Mouse (Mus musculus) erythroid progenitor cell, adult 5-6 weeks (primary cell): ENCODE results near the gene Psmb2. TPM values are rescaled to one million over a fixed set of nuclear protein-coding genes. Genes with fewer than 3 reads are reported as not detected.

Source experiments
- ATAC-seq: replicated peaks from 2 replicates; pipeline ENCODE4 v1.8.0; 2016; ENCODE audit warnings: moderate number of reproducible peaks, mild to moderate bottlenecking, moderate TSS enrichment, inconsistent platforms; ENCODE audit not compliant: poor library complexity, low FRiP score, severe bottlenecking
- total RNA-seq, 2 experiments: library from RNA; stranded (forward) in 1 of 2; stranded (reverse) in 1 of 2; fragments of 150-400 nt in 1 of 2; fragments of 186-747, 209-891 nt in 1 of 2; gene quantifications; 2 replicates each; pipeline versions ENCODE4 v1.2.3 to v1.2.4; 2015 to 2017; ENCODE audit warnings: low replicate concordance in 2 of 2

Psmb2 gene
- total RNA-seq, 2 experiments from 2014 or later: 11.7 to 88.0 TPM

GRCm38 (mm10) chr4:126706630-126707438, 29.4 kb downstream of the Psmb2 start:
- no peak for ATAC-seq

- no peak for ATAC-seq
Observed at GRCm38 (mm10) chr4:126707439-126707826, 30.0 kb downstream of the Psmb2 start.

- no peak for ATAC-seq
Observed at GRCm38 (mm10) chr4:126732111-126732510, 54.7 kb downstream of the Psmb2 start.

GRCm38 (mm10) chr4:126732531-126733380, 55.3 kb downstream of the Psmb2 start:
- no peak for ATAC-seq

GRCm38 (mm10) chr4:126734001-126734603, 56.7 kb downstream of the Psmb2 start:
- ATAC-seq: no peak

- no peak for ATAC-seq
Observed at GRCm38 (mm10) chr4:126734700-126735381, 57.4 kb downstream of the Psmb2 start.

GRCm38 (mm10) chr4:126735382-126736000, 58.1 kb downstream of the Psmb2 start:
- no peak for ATAC-seq

GRCm38 (mm10) chr4:126736001-126736414, 58.6 kb downstream of the Psmb2 start, which contains the start of gene Tfap2e:
Gene Tfap2e, minus strand, starts transcription at chr4:126736240.
- ATAC-seq: no peak

GRCm38 (mm10) chr4:126739966-126740676, 62.7 kb downstream of the Psmb2 start:
- ATAC-seq: no peak

GRCm38 (mm10) chr4:126741448-126741847, 64.0 kb downstream of the Psmb2 start:
- ATAC-seq: peak; percentile 65; the same call in 1 of the 2 replicates

- ATAC-seq: no peak
Observed at GRCm38 (mm10) chr4:126742976-126743375, 65.5 kb downstream of the Psmb2 start.

- no peak for ATAC-seq
Observed at GRCm38 (mm10) chr4:126743713-126744112, 66.3 kb downstream of the Psmb2 start.

GRCm38 (mm10) chr4:126744831-126745230, 67.4 kb downstream of the Psmb2 start:
- no peak for ATAC-seq

- ATAC-seq: 0 out of 2 replicates have a peak, but pooled peaks have one; percentile 36
Observed at GRCm38 (mm10) chr4:126745506-126746193, 68.2 kb downstream of the Psmb2 start.

GRCm38 (mm10) chr4:126746194-126746840, 68.9 kb downstream of the Psmb2 start:
- ATAC-seq: no peak

GRCm38 (mm10) chr4:126748381-126748780, 71.0 kb downstream of the Psmb2 start:
- no peak for ATAC-seq

- no peak for ATAC-seq
Observed at GRCm38 (mm10) chr4:126749553-126749952, 72.1 kb downstream of the Psmb2 start.
